Comparison of ENCODE assay signal across 26 mouse cellular contexts in the genomic region with DNA sequence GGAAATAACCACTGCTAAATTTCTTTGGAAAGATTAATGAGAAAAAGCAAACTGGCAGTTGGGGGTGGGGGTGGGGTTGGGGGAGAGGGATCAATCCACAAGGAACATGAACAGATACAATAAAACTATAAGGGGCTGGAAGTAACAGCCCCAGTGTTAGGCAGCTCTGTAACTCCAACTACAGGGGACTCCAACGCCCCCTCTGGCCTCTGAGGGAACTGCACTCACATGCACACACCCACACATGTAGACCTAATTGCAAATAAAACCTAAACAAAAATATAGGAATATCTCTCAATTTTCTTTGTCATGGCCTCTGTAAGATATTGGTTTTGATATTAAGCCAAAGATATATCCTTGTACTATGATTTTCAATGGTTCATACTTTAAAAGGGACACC.
DNase-seq lines count a peak whose midpoint lies in the region; ATAC-seq and TF ChIP-seq lines count a peak whose summit lies in the region.
"Had no signal": no experiment of that assay in that cellular context is flagged by ENCODE, and none has a peak within 500 bp of the region (broad histone marks: within the 10 kb centered on the region; RNA-seq: fewer than 3 reads in every experiment).

No protein-coding gene starts in this region.

- no peak overlapping the region for H3K4me3 ChIP-seq in layer of hippocampus, adult 2 months
- no peak overlapping the region for H3K4me3 ChIP-seq in bone marrow macrophage, adult 2 months (ENCODE audit: insufficient read depth, low read length)
- H3K4me3 ChIP-seq: embryonic facial prominence, embryonic 15.5 days; forebrain, embryonic 15.5 days; hindbrain, embryonic 15.5 days; limb, embryonic 15.5 days had no signal

- TF ChIP-seq CTCF in layer of hippocampus, adult 2 months (conservative IDR thresholded peaks at IDR 0.05): peak; percentile 47
- TF ChIP-seq CTCF in bone marrow macrophage, adult 2 months (IDR thresholded peaks at IDR 0.05; ENCODE audit: low read depth, low read length): peak; percentile 27; the same call in 1 of the 2 replicates

- H3K4me1 ChIP-seq in bone marrow macrophage, adult 2 months (ENCODE audit: control insufficient read depth, insufficient read depth, low read length): peaks cover 21% of the 10 kb centered on the region
- H3K4me1 ChIP-seq: embryonic facial prominence, embryonic 15.5 days; forebrain, embryonic 15.5 days; hindbrain, embryonic 15.5 days had no signal

- no peak for ATAC-seq in CD4-positive, CD25-positive, alpha-beta regulatory T cell, adult 4 months
- ATAC-seq: forebrain, embryonic 15.5 days had no signal

- DNase-seq in CD4-positive, CD25-positive, alpha-beta regulatory T cell, adult 2 months (ENCODE audit: low read depth, low spot score): peak; percentile 18
- no peak for DNase-seq in layer of hippocampus, adult 2 months (ENCODE audit: low spot score in 2 of 2)
- DNase-seq in layer of hippocampus, adult 18-20 months (ENCODE audit: low spot score in 2 of 2): no peak
- peak; percentile 26 to 28 for DNase-seq in B cell, adult 2 months
- DNase-seq in urinary bladder, adult 18-20 months (ENCODE audit: low spot score in 2 of 2): no peak
- no peak for DNase-seq in gastrocnemius, adult 8-10 months (ENCODE audit: low spot score in 2 of 2)
- DNase-seq: adrenal gland, postnatal 25 days; cerebellum, adult 11 months; cerebellum, adult 9-11 months; gastrocnemius, postnatal 25 days; heart, postnatal 4 days; kidney, adult 9 months; kidney, postnatal 36 days; left cerebral cortex, postnatal 4 days; lung, adult 18-20 months; lung, postnatal 14 days; right cerebral cortex, adult 18-20 months; right cerebral cortex, postnatal 4 days; thymus, postnatal 25 days had no signal

- no peak for TF ChIP-seq POLR2A in bone marrow macrophage, adult 2 months (IDR thresholded peaks at IDR 0.05; ENCODE audit: borderline replicate concordance, low read depth, low read length)

- no peak overlapping the region for H3K27ac ChIP-seq in layer of hippocampus, adult 2 months
- no peak overlapping the region for H3K27ac ChIP-seq in bone marrow macrophage, adult 2 months (ENCODE audit: insufficient read depth, low read depth, low read length)
- H3K27ac ChIP-seq: embryonic facial prominence, embryonic 15.5 days; forebrain, embryonic 15.5 days; hindbrain, embryonic 15.5 days; limb, embryonic 15.5 days; stomach, postnatal 0 days had no signal

Comparison
In these comparisons a context has a peak if more than half of its experiments do, and no peak if none do; other contexts are left out.
1. DNase-seq: peak in CD4-positive, CD25-positive, alpha-beta regulatory T cell, adult 2 months (single experiment) and B cell, adult 2 months (2 of 2); none in layer of hippocampus, adult 2 months (0 of 2), layer of hippocampus, adult 18-20 months (0 of 2), urinary bladder, adult 18-20 months (0 of 2) and gastrocnemius, adult 8-10 months (0 of 2).